10 mouse cellular contexts compared by ENCODE assay signal in genomic region chr12:117728178-117728611, GRCm38 (mm10).
DNase-seq lines count a peak whose midpoint lies in the region; ATAC-seq and TF ChIP-seq lines count a peak whose summit lies in the region.
"Had no signal": no experiment of that assay in that cellular context is flagged by ENCODE, and none has a peak within 500 bp of the region (broad histone marks: within the 10 kb centered on the region; RNA-seq: fewer than 3 reads in every experiment).

No protein-coding gene starts in this region.

- 24% methylated on average over 3 of the region's 3 CpGs for WGBS in kidney, adult 2 months
- 30% methylated on average over 3 of the region's 3 CpGs for WGBS in kidney, embryonic 16.5 days
- 35% methylated on average over 3 of the region's 3 CpGs for WGBS in forebrain, embryonic 15.5 days

- DNase-seq in kidney, adult 2 months: peak; percentile 66
- DNase-seq in adrenal gland, postnatal 10 days: peak; percentile 47
- no peak for DNase-seq in spleen, adult 12 weeks (ENCODE audit: low spot score)
- no peak for DNase-seq in cerebellum, postnatal 36 days

- H3K9me3 ChIP-seq in kidney, embryonic 16.5 days (ENCODE audit: low read length): no peaks in the 10 kb centered on the region
- H3K9me3 ChIP-seq in forebrain, embryonic 15.5 days: no peaks in the 10 kb centered on the region

- no peaks in the 10 kb centered on the region for H3K27me3 ChIP-seq in kidney, adult 2 months (replicated peaks; ENCODE audit: control insufficient read depth, insufficient read depth, low read length)
- no peaks in the 10 kb centered on the region for H3K27me3 ChIP-seq in kidney, embryonic 16.5 days (ENCODE audit: insufficient read depth, low read length)
- H3K27me3 ChIP-seq in forebrain, embryonic 15.5 days: no peaks in the 10 kb centered on the region

- H3K27ac ChIP-seq in kidney, adult 2 months (ENCODE audit: insufficient read depth, low read depth, low read length): no peak overlapping the region
- no peak overlapping the region for H3K27ac ChIP-seq in kidney, embryonic 16.5 days (ENCODE audit: low read length)
- H3K27ac ChIP-seq in forebrain, embryonic 15.5 days (replicated peaks): 0 out of 2 replicates have a peak overlapping the region, but pooled peaks have one; percentile 25
- H3K27ac ChIP-seq: macrophage had no signal

- H3K9ac ChIP-seq in kidney, embryonic 16.5 days (replicated peaks; ENCODE audit: low read length): no peak overlapping the region
- H3K9ac ChIP-seq in forebrain, embryonic 15.5 days (replicated peaks): no peak overlapping the region

- no peak overlapping the region for H3K4me2 ChIP-seq in kidney, embryonic 16.5 days (replicated peaks; ENCODE audit: low read depth, low read length)
- no peak overlapping the region for H3K4me2 ChIP-seq in forebrain, embryonic 15.5 days (replicated peaks)

- H3K4me1 ChIP-seq in kidney, adult 2 months (ENCODE audit: control insufficient read depth, insufficient read depth, low read length): no peaks in the 10 kb centered on the region
- peaks cover 1% of the 10 kb centered on the region; the same call in 1 of the 2 replicates for H3K4me1 ChIP-seq in kidney, embryonic 16.5 days (ENCODE audit: insufficient read depth, low read length)
- H3K4me1 ChIP-seq in forebrain, embryonic 15.5 days: peaks cover 9% of the 10 kb centered on the region

- TF ChIP-seq CTCF in kidney, adult 2 months (conservative IDR thresholded peaks at IDR 0.05; ENCODE audit: insufficient read depth, insufficient read length, low read depth, low read length): no peak

- no peak overlapping the region for H3K4me3 ChIP-seq in kidney, adult 2 months (ENCODE audit: insufficient read depth, low read depth, low read length)
- no peak overlapping the region for H3K4me3 ChIP-seq in kidney, embryonic 16.5 days (ENCODE audit: low read length)
- no peak overlapping the region for H3K4me3 ChIP-seq in forebrain, embryonic 15.5 days

- ATAC-seq in kidney, embryonic 16.5 days (ENCODE audit: low FRiP score, low TSS enrichment): no peak
- ATAC-seq in forebrain, embryonic 15.5 days (replicated peaks): peak; percentile 74
- peak; percentile 62 for ATAC-seq in megakaryocyte progenitor cell, adult 5-6 weeks (replicated peaks; ENCODE audit: poor library complexity)
- ATAC-seq in erythroid progenitor cell, adult 5-6 weeks (replicated peaks; ENCODE audit: low FRiP score, poor library complexity, severe bottlenecking): no peak
- ATAC-seq: intestine, postnatal 0 days had no signal

- TF ChIP-seq POLR2A in kidney, adult 2 months (IDR thresholded peaks at IDR 0.05; ENCODE audit: low read depth, low read length): no peak

- H3K36me3 ChIP-seq in kidney, adult 2 months (ENCODE audit: control insufficient read depth, insufficient read depth, low read length): peaks cover 2% of the 10 kb centered on the region; the same call in 1 of the 2 replicates
- H3K36me3 ChIP-seq in kidney, embryonic 16.5 days (ENCODE audit: insufficient read depth, low read length): peaks cover 3% of the 10 kb centered on the region; the same call in 1 of the 2 replicates
- 0 out of 2 replicates have a peak, but pooled peaks cover 7% of the 10 kb centered on the region for H3K36me3 ChIP-seq in forebrain, embryonic 15.5 days

Comparison
In these comparisons a context has a peak if more than half of its experiments do, and no peak if none do; other contexts are left out.
1. DNase-seq: peak in kidney, adult 2 months (single experiment) and adrenal gland, postnatal 10 days (single experiment); none in spleen, adult 12 weeks (single experiment) and cerebellum, postnatal 36 days (0 of 2).
2. ATAC-seq: peak in forebrain, embryonic 15.5 days (single experiment) and megakaryocyte progenitor cell, adult 5-6 weeks (single experiment); none in kidney, embryonic 16.5 days (single experiment) and erythroid progenitor cell, adult 5-6 weeks (single experiment).